Mouse (Mus musculus): ENCODE results near the gene Obsl1. TPM values are rescaled to one million over a fixed set of nuclear protein-coding genes. Genes with fewer than 3 reads are reported as not detected.

Gene Obsl1
- polyA plus RNA-seq, 1 experiment from 2014 or later, result 22.6 TPM

GRCm38 (mm10) chr1:75462636-75463035 lies 43.6 kb downstream of the Obsl1 start:
- no peaks in the 10 kb centered on the region for H3K36me3 ChIP-seq (replicated peaks; ENCODE audit: control insufficient read depth, insufficient read depth)
- H3K9me3 ChIP-seq (ENCODE audit: control insufficient read depth, low read length), result no peaks in the 10 kb centered on the region
- no peaks in the 10 kb centered on the region for H3K27me3 ChIP-seq (ENCODE audit: control insufficient read depth, insufficient read depth, low read length)
- H3K4me3 ChIP-seq (replicated peaks; ENCODE audit: low read length), result no peak overlapping the region
- ATAC-seq (ENCODE audit: low FRiP score) (no peak), DNase-seq (ENCODE audit: low spot score) (no peak)
- H3K27ac ChIP-seq, result no peak overlapping the region
- WGBS, result 11% methylated on average over 1 of the region's 1 CpGs
- peaks cover 18% of the 10 kb centered on the region for H3K4me1 ChIP-seq (replicated peaks; ENCODE audit: control insufficient read depth, insufficient read depth, low read length)
- H3K4me2 ChIP-seq (replicated peaks), result no peak overlapping the region
- H3K9ac ChIP-seq, result no peak overlapping the region

GRCm38 (mm10) chr1:75460297-75460696 lies 46.0 kb downstream of the Obsl1 start:
- H3K9ac ChIP-seq, result no peak overlapping the region
- DNase-seq (ENCODE audit: low spot score), result no peak
- peaks cover 34% of the 10 kb centered on the region for H3K4me1 ChIP-seq (replicated peaks; ENCODE audit: control insufficient read depth, insufficient read depth, low read length)
- 75% methylated on average over 7 of the region's 7 CpGs for WGBS
- no peak overlapping the region for H3K27ac ChIP-seq
- no peak for ATAC-seq (ENCODE audit: low FRiP score)
- H3K27me3 ChIP-seq (ENCODE audit: control insufficient read depth, insufficient read depth, low read length), result peaks cover 7% of the 10 kb centered on the region; the same call in 1 of the 2 replicates
- H3K4me3 ChIP-seq (replicated peaks; ENCODE audit: low read length), result no peak overlapping the region
- H3K36me3 ChIP-seq (replicated peaks; ENCODE audit: control insufficient read depth, insufficient read depth), result no peaks in the 10 kb centered on the region
- H3K4me2 ChIP-seq (replicated peaks), result no peak overlapping the region
- no peaks in the 10 kb centered on the region for H3K9me3 ChIP-seq (ENCODE audit: control insufficient read depth, low read length)

- WGBS, result 14% methylated on average over 23 of the region's 23 CpGs
- peaks cover 7% of the 10 kb centered on the region; the same call in 1 of the 2 replicates for H3K27me3 ChIP-seq (ENCODE audit: control insufficient read depth, insufficient read depth, low read length)
- H3K27ac ChIP-seq, result 0 out of 2 replicates have a peak overlapping the region, but pooled peaks have one; percentile 70
- peak overlapping the region; percentile 45; the same call in 1 of the 2 replicates for H3K9ac ChIP-seq
- no peaks in the 10 kb centered on the region for H3K9me3 ChIP-seq (ENCODE audit: control insufficient read depth, low read length)
- ATAC-seq (ENCODE audit: low FRiP score), result no peak
- H3K4me3 ChIP-seq (replicated peaks; ENCODE audit: low read length), result peak overlapping the region; percentile 20; the same call in 1 of the 2 replicates
- no peaks in the 10 kb centered on the region for H3K36me3 ChIP-seq (replicated peaks; ENCODE audit: control insufficient read depth, insufficient read depth)
- peak overlapping the region; percentile 51 for H3K4me2 ChIP-seq (replicated peaks)
- DNase-seq (ENCODE audit: low spot score), result no peak
- peaks cover 40% of the 10 kb centered on the region for H3K4me1 ChIP-seq (replicated peaks; ENCODE audit: control insufficient read depth, insufficient read depth, low read length)
Measured at GRCm38 (mm10) chr1:75458789-75459684, 47.2 kb downstream of the Obsl1 start.

- peak overlapping the region; percentile 70; the same call in 1 of the 2 replicates for H3K27ac ChIP-seq
- H3K27me3 ChIP-seq (ENCODE audit: control insufficient read depth, insufficient read depth, low read length), result peaks cover 7% of the 10 kb centered on the region; the same call in 1 of the 2 replicates
- H3K9me3 ChIP-seq (ENCODE audit: control insufficient read depth, low read length), result no peaks in the 10 kb centered on the region
- ATAC-seq (ENCODE audit: low FRiP score) (peak; percentile 49; the same call in 1 of the 2 replicates), DNase-seq (ENCODE audit: low spot score) (no peak)
- peaks cover 40% of the 10 kb centered on the region for H3K4me1 ChIP-seq (replicated peaks; ENCODE audit: control insufficient read depth, insufficient read depth, low read length)
- H3K36me3 ChIP-seq (replicated peaks; ENCODE audit: control insufficient read depth, insufficient read depth), result no peaks in the 10 kb centered on the region
- WGBS, result 2% methylated on average over 41 of the region's 42 CpGs
- H3K9ac ChIP-seq, result peak overlapping the region; percentile 45; the same call in 1 of the 2 replicates
- peak overlapping the region; percentile 20 for H3K4me3 ChIP-seq (replicated peaks; ENCODE audit: low read length)
- peak overlapping the region; percentile 51 for H3K4me2 ChIP-seq (replicated peaks)
Measured at GRCm38 (mm10) chr1:75458025-75458788, 48.0 kb downstream of the Obsl1 start.

GRCm38 (mm10) chr1:75457710-75458024 lies 48.6 kb downstream of the Obsl1 start:
- Histone ChIP-seq H3K9ac (no peak overlapping the region), H3K4me2 (replicated peaks) (peak overlapping the region; percentile 51), H3K27ac (0 out of 2 replicates have a peak overlapping the region, but pooled peaks have one; percentile 70), H3K9me3 (ENCODE audit: control insufficient read depth, low read length) (no peaks in the 10 kb centered on the region), H3K4me1 (replicated peaks; ENCODE audit: control insufficient read depth, insufficient read depth, low read length) (peaks cover 41% of the 10 kb centered on the region), H3K36me3 (replicated peaks; ENCODE audit: control insufficient read depth, insufficient read depth) (no peaks in the 10 kb centered on the region), H3K27me3 (ENCODE audit: control insufficient read depth, insufficient read depth, low read length) (peaks cover 7% of the 10 kb centered on the region; the same call in 1 of the 2 replicates), H3K4me3 (replicated peaks; ENCODE audit: low read length) (no peak overlapping the region)
- 8% methylated on average over 9 of the region's 10 CpGs for WGBS
- DNase-seq (ENCODE audit: low spot score), result no peak
- ATAC-seq (ENCODE audit: low FRiP score), result peak; percentile 2; the same call in 1 of the 2 replicates

GRCm38 (mm10) chr1:75456746-75457564 lies 49.3 kb downstream of the Obsl1 start:
- 0 out of 2 replicates have a peak overlapping the region, but pooled peaks have one; percentile 28 for H3K27ac ChIP-seq
- DNase-seq (ENCODE audit: low spot score), result no peak
- H3K36me3 ChIP-seq (replicated peaks; ENCODE audit: control insufficient read depth, insufficient read depth), result no peaks in the 10 kb centered on the region
- H3K4me1 ChIP-seq (replicated peaks; ENCODE audit: control insufficient read depth, insufficient read depth, low read length), result peaks cover 44% of the 10 kb centered on the region
- ATAC-seq (ENCODE audit: low FRiP score), result no peak
- peaks cover 11% of the 10 kb centered on the region for H3K27me3 ChIP-seq (ENCODE audit: control insufficient read depth, insufficient read depth, low read length)
- no peaks in the 10 kb centered on the region for H3K9me3 ChIP-seq (ENCODE audit: control insufficient read depth, low read length)
- H3K4me3 ChIP-seq (replicated peaks; ENCODE audit: low read length), result no peak overlapping the region
- no peak overlapping the region for H3K9ac ChIP-seq
- peak overlapping the region; percentile 7; the same call in 1 of the 2 replicates for H3K4me2 ChIP-seq (replicated peaks)
- 8% methylated on average over 14 of the region's 14 CpGs for WGBS

GRCm38 (mm10) chr1:75455948-75456347 lies 50.3 kb downstream of the Obsl1 start:
- peak; percentile 39 for ATAC-seq (ENCODE audit: low FRiP score)
- 15% methylated on average over 5 of the region's 5 CpGs for WGBS
- no peak for DNase-seq (ENCODE audit: low spot score)
- Histone ChIP-seq H3K36me3 (replicated peaks; ENCODE audit: control insufficient read depth, insufficient read depth) (no peaks in the 10 kb centered on the region), H3K4me2 (replicated peaks) (peak overlapping the region; percentile 25), H3K27ac (no peak overlapping the region), H3K4me3 (replicated peaks; ENCODE audit: low read length) (no peak overlapping the region), H3K9ac (peak overlapping the region; percentile 26; the same call in 1 of the 2 replicates), H3K4me1 (replicated peaks; ENCODE audit: control insufficient read depth, insufficient read depth, low read length) (peaks cover 48% of the 10 kb centered on the region), H3K9me3 (ENCODE audit: control insufficient read depth, low read length) (no peaks in the 10 kb centered on the region), H3K27me3 (ENCODE audit: control insufficient read depth, insufficient read depth, low read length) (peaks cover 15% of the 10 kb centered on the region)

- H3K9me3 ChIP-seq (ENCODE audit: control insufficient read depth, low read length), result no peaks in the 10 kb centered on the region
- WGBS, result 69% methylated on average over 3 of the region's 3 CpGs
- peaks cover 19% of the 10 kb centered on the region for H3K27me3 ChIP-seq (ENCODE audit: control insufficient read depth, insufficient read depth, low read length)
- H3K27ac ChIP-seq, result no peak overlapping the region
- ATAC-seq (ENCODE audit: low FRiP score) (no peak), DNase-seq (ENCODE audit: low spot score) (no peak)
- no peak overlapping the region; the same call in 1 of the 2 replicates for H3K9ac ChIP-seq
- H3K4me3 ChIP-seq (replicated peaks; ENCODE audit: low read length), result no peak overlapping the region
- peak overlapping the region; percentile 25 for H3K4me2 ChIP-seq (replicated peaks)
- no peaks in the 10 kb centered on the region for H3K36me3 ChIP-seq (replicated peaks; ENCODE audit: control insufficient read depth, insufficient read depth)
- peaks cover 53% of the 10 kb centered on the region for H3K4me1 ChIP-seq (replicated peaks; ENCODE audit: control insufficient read depth, insufficient read depth, low read length)
Measured at GRCm38 (mm10) chr1:75455433-75455832, 50.8 kb downstream of the Obsl1 start.
